Comparison of ENCODE assay signal across 11 mouse cellular contexts in the genomic region with DNA sequence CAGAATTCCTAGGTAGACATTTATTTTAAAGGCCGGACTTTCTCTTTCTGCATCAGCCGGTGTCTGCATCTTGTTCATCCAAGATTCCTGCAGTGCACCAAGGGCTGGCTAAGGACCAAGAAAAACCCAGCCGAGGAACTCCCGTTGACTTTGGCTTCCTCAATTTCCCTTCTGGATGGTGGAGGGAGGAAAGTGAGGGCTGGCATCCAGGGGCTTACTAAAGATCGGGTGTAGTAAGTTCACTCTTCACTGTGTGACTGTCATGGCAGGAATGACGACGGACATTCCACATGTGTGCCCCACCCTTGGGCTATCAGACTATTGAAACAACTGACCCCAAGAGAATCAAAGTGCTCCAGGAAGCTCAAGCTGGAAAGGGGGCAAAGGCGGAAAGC. TPM values are rescaled to one million over a fixed set of nuclear protein-coding genes. Genes with fewer than 3 reads are reported as not detected.
DNase-seq lines count a peak whose midpoint lies in the region; ATAC-seq and TF ChIP-seq lines count a peak whose summit lies in the region.
"Had no signal": no experiment of that assay in that cellular context is flagged by ENCODE, and none has a peak within 500 bp of the region (broad histone marks: within the 10 kb centered on the region; RNA-seq: fewer than 3 reads in every experiment).

No protein-coding gene starts in this region.

- no peak for TF ChIP-seq CTCF in kidney, adult 2 months (conservative IDR thresholded peaks at IDR 0.05; ENCODE audit: insufficient read depth, insufficient read length, low read depth, low read length)
- no peak for TF ChIP-seq CTCF in embryonic fibroblast, embryonic 13.5 days (IDR thresholded peaks at IDR 0.05; ENCODE audit: borderline replicate concordance, insufficient read depth, low read length)

- H3K4me2 ChIP-seq in kidney, embryonic 14.5 days (replicated peaks; ENCODE audit: low read depth, low read length): no peak overlapping the region

- peaks cover 11% of the 10 kb centered on the region for H3K4me1 ChIP-seq in kidney, adult 2 months (ENCODE audit: control insufficient read depth, insufficient read depth, low read length)
- peaks cover 39% of the 10 kb centered on the region for H3K4me1 ChIP-seq in kidney, embryonic 14.5 days (ENCODE audit: control insufficient read depth, insufficient read depth, low read length)
- peaks cover 35% of the 10 kb centered on the region for H3K4me1 ChIP-seq in embryonic fibroblast, embryonic 13.5 days (ENCODE audit: control insufficient read depth, insufficient read depth, low read length)

- ATAC-seq in kidney, embryonic 14.5 days (ENCODE audit: low FRiP score, low TSS enrichment): no peak
- ATAC-seq: intestine, embryonic 16.5 days had no signal

- TF ChIP-seq POLR2A in kidney, adult 2 months (IDR thresholded peaks at IDR 0.05; ENCODE audit: low read depth, low read length): no peak
- TF ChIP-seq POLR2A in embryonic fibroblast, embryonic 13.5 days (IDR thresholded peaks at IDR 0.05; ENCODE audit: low read depth, low read length): peak; percentile 3; the same call in 1 of the 2 replicates

- H3K27ac ChIP-seq in kidney, adult 2 months (ENCODE audit: insufficient read depth, low read depth, low read length): peak overlapping the region; percentile 2; the same call in 1 of the 2 replicates
- H3K27ac ChIP-seq in kidney, embryonic 14.5 days (ENCODE audit: low read depth, low read length): no peak overlapping the region
- H3K27ac ChIP-seq in embryonic fibroblast, embryonic 13.5 days (ENCODE audit: insufficient read depth, low read length): peak overlapping the region; percentile 99

- 44% methylated on average over 8 of the region's 8 CpGs for WGBS in kidney, adult 2 months
- 65% methylated on average over 8 of the region's 8 CpGs for WGBS in kidney, embryonic 14.5 days

- H3K27me3 ChIP-seq in kidney, adult 2 months (replicated peaks; ENCODE audit: control insufficient read depth, insufficient read depth, low read length): no peaks in the 10 kb centered on the region
- H3K27me3 ChIP-seq in kidney, embryonic 14.5 days (ENCODE audit: control insufficient read depth, insufficient read depth, low read length): no peaks in the 10 kb centered on the region

- DNase-seq in kidney, adult 2 months: peak; percentile 74
- DNase-seq in kidney, adult 8-10 months: peak; percentile 37 to 40
- DNase-seq in lung, postnatal 10 days: peak; percentile 54
- no peak for DNase-seq in yolk sac, embryonic 10.5 days (ENCODE audit: low spot score)
- DNase-seq in embryo, embryonic 10 days (ENCODE audit: low spot score): no peak
- DNase-seq in embryo, embryonic 10.5 days (ENCODE audit: low spot score): no peak
- DNase-seq: gastrocnemius, postnatal 10 days; thymus, adult 18-20 months had no signal

- no peaks in the 10 kb centered on the region for H3K9me3 ChIP-seq in kidney, embryonic 14.5 days (ENCODE audit: control insufficient read depth, low read length)

- H3K4me3 ChIP-seq in kidney, adult 2 months (ENCODE audit: insufficient read depth, low read depth, low read length): no peak overlapping the region
- no peak overlapping the region for H3K4me3 ChIP-seq in kidney, embryonic 14.5 days (ENCODE audit: low read length)
- H3K4me3 ChIP-seq in embryonic fibroblast, embryonic 13.5 days (ENCODE audit: insufficient read depth, low read length): no peak overlapping the region

- no peaks in the 10 kb centered on the region for H3K36me3 ChIP-seq in kidney, adult 2 months (ENCODE audit: control insufficient read depth, insufficient read depth, low read length)
- peaks cover 36% of the 10 kb centered on the region for H3K36me3 ChIP-seq in kidney, embryonic 14.5 days (ENCODE audit: control insufficient read depth, insufficient read depth, low read length)

- H3K9ac ChIP-seq in kidney, embryonic 14.5 days (ENCODE audit: low read depth, low read length): no peak overlapping the region

RNA-seq across cellular contexts. Expression of gene Fstl1, which starts 14.1 kb away (rescaled TPM):
- polyA plus RNA-seq in kidney, adult 2 months (2012; rRNA removed): 21.3 and 25.8 TPM in 2 replicates
- 522 and 589 TPM in 2 replicates for polyA plus RNA-seq in kidney, embryonic 14.5 days (2014; fragmentation: Nextera tagmentation; extraction: Ambion mirVana)
- polyA plus RNA-seq in embryonic fibroblast, embryonic 13.5 days (2011; ENCODE audit: insufficient read length, low read depth, missing spikeins): 1,166 and 1,394 TPM in 2 replicates

Comparison
In these comparisons a context has a peak if more than half of its experiments do, and no peak if none do; other contexts are left out.
1. RNA of gene Fstl1, which starts 14.1 kb away (polyA plus RNA-seq): 1,166 to 1,394 TPM in embryonic fibroblast, embryonic 13.5 days and 522 to 589 TPM in kidney, embryonic 14.5 days; 21.3 to 25.8 TPM in kidney, adult 2 months; every median in the first group is over 10 times any median in the second.
2. DNase-seq: peak in kidney, adult 2 months (single experiment), kidney, adult 8-10 months (2 of 2) and lung, postnatal 10 days (single experiment); none in yolk sac, embryonic 10.5 days (single experiment), embryo, embryonic 10 days (single experiment) and embryo, embryonic 10.5 days (single experiment).